Mouse (Mus musculus): ENCODE measurements around the gene Vmn2r80.

DNA sequence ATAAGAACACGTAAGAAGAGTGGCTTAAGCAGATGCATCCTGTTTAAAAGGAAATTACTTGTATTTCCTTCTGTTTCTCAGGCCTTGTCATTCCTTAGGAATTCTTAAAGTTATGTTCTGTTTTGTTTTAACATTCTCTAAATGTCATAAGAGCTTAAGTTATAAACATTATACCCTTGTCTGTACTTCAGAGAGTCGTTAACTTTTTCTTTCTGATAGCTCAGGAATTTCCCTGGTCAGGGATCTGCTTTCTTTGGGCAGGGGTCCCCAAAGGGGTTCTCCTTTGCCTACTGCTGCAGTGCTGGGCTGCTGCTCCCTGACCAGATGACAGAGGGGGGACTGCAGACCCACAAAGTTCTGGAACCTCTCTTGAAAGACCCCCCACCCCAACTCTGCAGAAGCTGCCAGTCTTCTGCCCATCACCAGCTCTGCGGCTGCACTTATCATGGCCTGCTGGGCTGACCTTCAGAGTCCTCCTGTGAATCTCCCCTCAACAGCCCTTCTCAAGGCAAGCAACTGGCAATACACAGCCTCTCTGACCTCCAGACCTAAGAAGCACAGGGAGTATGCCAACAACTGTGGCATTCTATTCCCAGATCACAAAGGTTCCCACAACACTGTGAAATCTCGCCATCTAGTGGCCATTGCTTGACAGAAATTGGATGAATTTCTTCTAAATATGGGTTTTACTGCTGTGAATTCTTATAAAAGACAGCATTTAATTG lies 32.3 kb upstream of the Vmn2r80 start:
- TF ChIP-seq CTCF (IDR thresholded peaks at IDR 0.05; ENCODE audit: borderline replicate concordance, control insufficient read depth, extremely low read depth, insufficient read depth, low read length, poor library complexity) (no peak), POLR2A (IDR thresholded peaks at IDR 0.05; ENCODE audit: control insufficient read depth, extremely low read depth, insufficient read depth, low read length, poor library complexity) (no peak)

Data from thymus, adult 2 months (tissue).